Mouse (Mus musculus) kidney, embryonic 14.5 days (tissue): Measurements from ENCODE around the gene Ap5z1. TPM values are rescaled to one million over a fixed set of nuclear protein-coding genes. Genes with fewer than 3 reads are reported as not detected.

ENCODE experiments used
- ATAC-seq: fragments of 200-750 bp; cut with Nextera tagmentation; 2 replicates; pipeline ENCODE4 v1.8.0; 2017; ENCODE audit warnings: moderate number of reproducible peaks, mild to moderate bottlenecking, moderate TSS enrichment, moderate library complexity; ENCODE audit not compliant: low FRiP score, low TSS enrichment
- H3K27ac ChIP-seq: fragments of 300-500 bp; sonication (generic); 2 replicates; pipeline ENCODE4 v1.5.1; 2014; ENCODE audit warnings: low read depth, mild to moderate bottlenecking, low read length, moderate library complexity, mixed read lengths
- H3K27me3 ChIP-seq: fragments of 300-500 bp; sonication (generic); 2 replicates; pipeline ENCODE4 v1.6.1; 2014; ENCODE audit warnings: mild to moderate bottlenecking, low read length; ENCODE audit not compliant: control insufficient read depth, insufficient read depth
- H3K36me3 ChIP-seq: fragments of 300-500 bp; sonication (generic); 2 replicates; pipeline ENCODE4 v1.6.1; 2014; ENCODE audit warnings: low read length, mixed read lengths; ENCODE audit not compliant: control insufficient read depth, insufficient read depth
- H3K4me1 ChIP-seq: fragments of 300-500 bp; sonication (generic); 2 replicates; pipeline ENCODE4 v1.6.1; 2014; ENCODE audit warnings: low read length, mixed read lengths; ENCODE audit not compliant: control insufficient read depth, insufficient read depth
- H3K4me2 ChIP-seq: fragments of 300-500 bp; sonication (generic); replicated peaks from 2 replicates; pipeline ENCODE4 v1.6.1; 2014; ENCODE audit warnings: low read depth, mild to moderate bottlenecking, low read length
- H3K4me3 ChIP-seq: fragments of 300-500 bp; sonication (generic); 2 replicates; pipeline ENCODE4 v1.5.1; 2014; ENCODE audit warnings: mild to moderate bottlenecking, low read length
- H3K9ac ChIP-seq: fragments of 300-500 bp; sonication (generic); 2 replicates; pipeline ENCODE4 v1.6.1; 2014; ENCODE audit warnings: low read depth, mild to moderate bottlenecking, low read length, moderate library complexity
- H3K9me3 ChIP-seq: fragments of 300-500 bp; sonication (generic); 2 replicates; pipeline ENCODE4 v1.6.1; 2016; ENCODE audit warnings: low read length; ENCODE audit not compliant: control insufficient read depth
- WGBS: fragments of 180-500 bp; shearing (Covaris S2); extraction: QIAGEN DNeasy Blood & Tissue Kit; methylation state at CpG from one replicate; pipeline ENCODE4 v1.1.7; 2014; 5-methylcytosine and 5-hydroxymethylcytosine counted together
- polyA plus RNA-seq: library from polyadenylated mRNA; unstranded; fragments of >200 nt; fragmentation: Nextera tagmentation; extraction: Ambion mirVana; gene quantifications from 2 replicates; pipeline ENCODE4 v1.2.1, GENCODE M21; 2014

Gene Ap5z1
- polyA plus RNA-seq, result 7.2 and 10.1 TPM in 2 replicates

DNA sequence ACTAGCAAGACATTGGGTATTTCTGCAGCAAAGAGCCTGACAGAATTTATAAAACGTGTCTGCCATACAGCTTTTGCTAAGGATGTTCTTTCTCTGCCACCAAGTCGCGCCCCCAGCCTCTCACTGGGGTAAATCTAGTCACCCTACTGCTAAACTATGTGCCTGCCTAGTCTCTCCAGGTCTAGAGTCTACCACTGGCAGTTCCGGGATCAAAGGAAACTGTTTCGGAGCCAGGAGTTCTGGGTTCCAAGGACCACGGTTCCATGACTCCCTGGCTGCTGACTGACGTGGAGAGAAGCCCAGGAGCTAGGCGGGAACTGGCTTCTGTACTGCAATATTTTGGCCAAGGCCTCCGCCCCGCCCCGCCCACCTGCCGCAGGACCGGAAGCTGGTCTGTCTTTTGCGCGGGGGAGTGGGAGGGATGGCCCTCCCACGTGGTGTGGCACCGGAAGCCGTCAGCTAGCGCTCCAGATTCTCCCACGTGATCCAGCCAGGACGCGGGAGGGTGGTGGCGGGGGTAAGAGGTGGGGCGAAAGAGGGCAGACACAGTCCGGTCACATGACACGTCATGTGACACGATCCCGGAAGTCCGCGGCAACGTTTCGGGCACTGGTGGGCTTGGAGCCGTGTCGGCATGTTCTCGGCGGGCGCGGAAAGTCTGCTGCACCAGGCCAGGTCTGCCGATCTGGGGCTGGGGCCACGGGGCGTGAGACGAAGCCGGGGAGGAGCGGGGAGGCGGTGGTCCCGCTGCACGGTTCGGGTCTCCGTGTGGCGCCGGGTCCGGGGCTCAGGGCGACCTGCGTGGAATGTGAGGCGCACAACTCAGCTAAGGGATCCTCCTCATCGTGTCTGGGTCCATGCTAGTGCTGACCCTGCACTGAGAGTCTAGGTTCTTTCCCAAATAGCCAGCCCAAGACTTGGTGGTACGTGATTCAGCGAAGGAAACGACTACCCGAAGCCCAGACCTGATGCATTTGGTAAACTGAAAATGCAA lies at the start of gene Ap5z1:
TSS of gene Ap5z1 (plus strand) at position 484 of the 994 bp plus-strand sequence.
- Histone ChIP-seq H3K36me3 (peaks cover 5% of the 10 kb centered on the region; the same call in 1 of the 2 replicates), H3K9ac (peak within 1 kb of the TSS; percentile 78), H3K4me1 (peaks cover 7% of the 10 kb centered on the region; the same call in 1 of the 2 replicates), H3K4me3 (peak within 1 kb of the TSS; percentile 85), H3K27ac (peak within 1 kb of the TSS; percentile 73; the same call in 1 of the 2 replicates), H3K9me3 (no peaks in the 10 kb centered on the region), H3K4me2 (peak within 1 kb of the TSS; percentile 83), H3K27me3 (no peaks in the 10 kb centered on the region)
- peak; percentile 92 for ATAC-seq
- 2% methylated on average over 60 of the region's 60 CpGs for WGBS

DNA sequence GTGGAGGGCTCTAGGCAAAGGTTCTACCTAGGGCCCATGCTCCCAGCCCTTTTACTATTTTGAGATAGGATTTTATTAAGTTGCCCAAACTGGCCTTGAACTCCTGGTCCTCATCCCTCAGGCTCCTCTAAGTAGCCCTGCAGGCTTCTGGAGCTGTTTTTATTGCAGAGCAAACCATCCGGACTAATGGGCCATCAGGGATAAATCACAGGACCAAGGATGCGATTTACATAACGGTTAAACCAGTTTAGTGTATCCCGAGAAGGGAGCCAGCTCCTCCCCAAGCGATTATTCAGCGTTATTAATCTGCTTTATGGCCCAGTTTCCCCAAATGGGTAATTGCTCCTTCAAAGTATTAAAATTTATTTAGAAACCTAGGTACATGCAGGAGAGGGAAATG lies 48.3 kb upstream of the Ap5z1 start:
- ATAC-seq, result no peak
- Histone ChIP-seq H3K4me2 (no peak overlapping the region), H3K9ac (no peak overlapping the region), H3K27ac (peak overlapping the region; percentile 24; the same call in 1 of the 2 replicates), H3K4me1 (peaks cover 46% of the 10 kb centered on the region), H3K9me3 (no peaks in the 10 kb centered on the region), H3K4me3 (no peak overlapping the region), H3K27me3 (no peaks in the 10 kb centered on the region), H3K36me3 (peaks cover 11% of the 10 kb centered on the region; the same call in 1 of the 2 replicates)
- 24% methylated on average over 6 of the region's 6 CpGs for WGBS

DNA sequence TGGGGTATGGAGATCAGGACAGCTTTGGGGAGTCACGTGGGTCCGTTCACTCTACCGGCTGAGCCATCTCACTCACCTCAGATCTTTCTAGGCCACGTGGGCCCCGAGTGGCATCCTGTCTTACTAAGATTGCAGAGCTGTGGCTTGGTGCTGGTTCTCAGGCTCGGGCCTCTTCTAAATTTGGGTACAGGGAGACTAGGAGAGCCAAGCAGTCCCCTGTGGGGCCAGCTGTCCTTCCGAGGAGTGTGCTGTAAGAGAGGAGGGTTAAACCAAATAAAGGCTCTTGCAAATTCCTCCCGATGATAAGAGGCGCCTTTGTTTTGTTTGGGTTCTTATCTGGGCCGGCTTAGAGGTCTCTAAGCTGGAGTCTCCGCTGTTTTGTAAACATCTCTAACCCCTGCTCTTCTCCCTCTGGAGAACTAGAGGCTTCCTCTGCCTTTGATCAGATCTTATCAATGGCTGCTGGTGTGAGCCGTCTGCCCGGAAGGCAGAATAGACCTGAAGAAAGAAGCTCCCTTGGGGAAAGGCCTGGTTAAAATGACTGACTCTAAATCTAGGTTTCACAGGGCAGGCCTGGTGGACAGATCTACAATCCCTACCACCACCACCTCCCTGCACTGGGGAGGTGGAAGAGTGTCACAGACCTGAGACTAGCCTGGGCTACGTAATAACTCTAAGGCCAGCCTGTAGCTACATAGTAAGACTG lies 47.5 kb upstream of the Ap5z1 start:
- peak overlapping the region; percentile 65; the same call in 1 of the 2 replicates for H3K27ac ChIP-seq
- H3K9ac ChIP-seq, result no peak overlapping the region
- no peaks in the 10 kb centered on the region for H3K27me3 ChIP-seq
- WGBS, result 28% methylated on average over 14 of the region's 14 CpGs
- peaks cover 45% of the 10 kb centered on the region for H3K4me1 ChIP-seq
- H3K9me3 ChIP-seq, result no peaks in the 10 kb centered on the region
- no peak overlapping the region for H3K4me3 ChIP-seq
- H3K36me3 ChIP-seq, result peaks cover 13% of the 10 kb centered on the region; the same call in 1 of the 2 replicates
- no peak for ATAC-seq
- no peak overlapping the region for H3K4me2 ChIP-seq

DNA sequence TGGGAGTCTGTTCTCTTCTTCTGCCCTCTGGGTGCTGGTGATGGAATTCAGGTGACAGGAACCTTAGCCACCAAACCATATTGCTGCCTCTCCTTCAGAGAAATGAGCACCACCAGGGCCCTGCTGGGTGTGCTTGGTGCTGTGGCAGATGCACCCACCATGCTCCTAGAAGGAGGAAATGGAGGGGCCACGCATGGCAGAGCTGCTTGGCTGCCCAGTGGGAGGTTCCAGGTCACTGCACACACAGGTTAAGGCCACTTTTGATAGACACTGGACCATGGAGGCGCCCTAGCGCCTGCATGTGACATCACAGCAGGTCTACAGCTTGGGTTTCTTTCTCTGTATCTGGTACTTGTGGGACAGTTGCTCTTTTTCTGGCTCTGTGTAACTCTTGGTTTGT lies 46.6 kb upstream of the Ap5z1 start:
- H3K4me3 ChIP-seq, result no peak overlapping the region
- no peaks in the 10 kb centered on the region for H3K9me3 ChIP-seq
- H3K4me2 ChIP-seq, result no peak overlapping the region
- H3K36me3 ChIP-seq, result peaks cover 16% of the 10 kb centered on the region; the same call in 1 of the 2 replicates
- 34% methylated on average over 3 of the region's 3 CpGs for whole genome bisulfite sequencing
- no peak overlapping the region for H3K27ac ChIP-seq
- no peaks in the 10 kb centered on the region for H3K27me3 ChIP-seq
- ATAC-seq, result peak; percentile 46
- peaks cover 45% of the 10 kb centered on the region for H3K4me1 ChIP-seq
- no peak overlapping the region for H3K9ac ChIP-seq

DNA sequence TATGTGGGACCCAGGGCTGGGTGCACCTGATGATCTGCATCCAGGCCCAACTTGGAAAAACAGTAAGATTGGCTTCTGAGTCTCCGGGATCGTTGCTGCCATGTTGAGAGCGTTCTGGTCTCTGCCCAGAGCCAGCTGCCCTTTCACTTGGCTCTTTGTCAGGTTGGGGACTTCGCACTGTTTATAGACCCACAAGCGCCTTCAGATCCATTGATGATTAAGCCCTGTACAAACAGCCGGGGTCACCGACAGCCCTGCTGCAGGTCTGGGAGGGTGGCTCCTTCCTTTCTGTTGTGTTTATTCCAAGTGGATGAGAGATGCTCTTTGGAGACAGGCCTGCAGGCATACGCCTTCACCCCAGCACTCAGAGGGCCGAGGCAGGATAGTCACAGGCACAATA lies 45.9 kb upstream of the Ap5z1 start:
- 54% methylated on average over 9 of the region's 9 CpGs for WGBS
- Histone ChIP-seq H3K9me3 (no peaks in the 10 kb centered on the region), H3K4me1 (peaks cover 42% of the 10 kb centered on the region), H3K36me3 (peaks cover 16% of the 10 kb centered on the region; the same call in 1 of the 2 replicates), H3K9ac (no peak overlapping the region), H3K27ac (no peak overlapping the region), H3K4me3 (no peak overlapping the region), H3K4me2 (no peak overlapping the region), H3K27me3 (no peaks in the 10 kb centered on the region)
- ATAC-seq, result no peak

DNA sequence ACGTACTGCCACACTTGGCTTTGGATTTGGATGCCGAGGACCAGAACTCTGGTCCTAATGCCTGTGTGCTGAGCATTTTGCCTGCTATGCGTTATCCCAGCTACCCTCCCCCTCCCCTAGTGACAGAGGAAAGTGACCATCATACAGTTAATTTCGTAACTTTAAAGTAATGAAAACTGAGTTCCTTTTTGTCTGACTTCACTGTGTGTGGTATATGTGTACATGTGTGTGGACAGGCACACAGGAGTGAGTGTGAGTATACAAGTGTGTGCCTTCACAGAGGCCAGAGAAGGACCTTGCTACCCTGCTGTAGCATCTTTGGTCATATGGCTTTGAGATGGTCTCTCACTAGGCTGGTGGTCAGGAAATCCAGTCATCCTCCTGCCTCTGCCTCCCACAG lies 45.3 kb upstream of the Ap5z1 start:
- WGBS, result 90% methylated on average over 4 of the region's 4 CpGs
- no peak overlapping the region for H3K4me3 ChIP-seq
- H3K36me3 ChIP-seq, result peaks cover 16% of the 10 kb centered on the region; the same call in 1 of the 2 replicates
- H3K4me2 ChIP-seq, result no peak overlapping the region
- H3K27ac ChIP-seq, result no peak overlapping the region
- no peak overlapping the region for H3K9ac ChIP-seq
- H3K9me3 ChIP-seq, result no peaks in the 10 kb centered on the region
- peaks cover 38% of the 10 kb centered on the region for H3K4me1 ChIP-seq
- ATAC-seq, result no peak
- H3K27me3 ChIP-seq, result no peaks in the 10 kb centered on the region

DNA sequence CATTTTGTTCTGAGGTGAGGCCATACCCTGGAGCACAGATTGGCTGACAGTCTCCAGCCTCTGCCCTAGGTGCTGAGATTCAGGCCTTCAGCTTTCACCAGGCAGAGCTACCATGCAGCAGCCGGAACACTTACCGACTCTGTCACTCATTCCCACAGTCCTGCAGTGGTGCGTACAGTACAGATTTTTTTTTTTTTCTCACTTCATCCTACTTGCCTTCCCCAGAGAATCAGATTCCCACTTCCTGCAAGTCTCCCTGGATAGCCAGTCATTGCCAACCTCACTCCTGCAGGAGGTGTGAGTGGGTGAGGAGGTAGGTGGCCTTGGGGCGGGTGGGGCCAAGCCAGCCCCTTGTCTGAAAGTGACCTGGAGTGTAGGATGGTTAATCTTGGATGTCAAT lies 43.4 kb upstream of the Ap5z1 start:
- Histone ChIP-seq H3K4me3 (no peak overlapping the region), H3K27ac (no peak overlapping the region), H3K9ac (no peak overlapping the region), H3K27me3 (no peaks in the 10 kb centered on the region), H3K36me3 (peaks cover 16% of the 10 kb centered on the region; the same call in 1 of the 2 replicates), H3K4me2 (no peak overlapping the region), H3K9me3 (no peaks in the 10 kb centered on the region), H3K4me1 (peaks cover 38% of the 10 kb centered on the region)
- WGBS, result 88% methylated on average over 4 of the region's 4 CpGs
- no peak for ATAC-seq

DNA sequence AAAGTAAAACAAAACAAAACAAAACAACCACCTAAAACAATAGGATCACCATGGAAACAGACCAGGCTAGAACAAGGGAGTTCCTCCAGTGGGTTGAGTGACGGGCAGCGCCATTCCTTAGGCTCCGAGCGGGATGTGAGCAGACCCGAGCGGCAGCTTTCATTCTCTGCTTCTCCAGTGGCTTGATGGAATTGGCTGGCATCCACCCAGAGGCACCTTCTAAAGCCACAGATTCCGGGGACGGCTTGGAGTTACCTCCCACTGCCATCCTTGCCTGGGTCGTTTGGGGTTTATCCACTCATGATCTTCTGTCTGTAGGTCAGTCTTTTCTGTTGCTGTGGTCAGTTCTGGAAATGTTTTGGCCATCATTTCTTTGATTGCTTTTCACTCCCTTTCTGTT lies 42.8 kb upstream of the Ap5z1 start:
- Histone ChIP-seq H3K36me3 (peaks cover 16% of the 10 kb centered on the region; the same call in 1 of the 2 replicates), H3K9me3 (no peaks in the 10 kb centered on the region), H3K4me1 (peaks cover 38% of the 10 kb centered on the region), H3K27me3 (no peaks in the 10 kb centered on the region), H3K4me2 (no peak overlapping the region), H3K27ac (no peak overlapping the region), H3K4me3 (no peak overlapping the region), H3K9ac (no peak overlapping the region)
- 90% methylated on average over 9 of the region's 9 CpGs for WGBS
- ATAC-seq, result no peak
